Mouse (Mus musculus) NIH3T3 (cell line): ENCODE results near the gene St7.

ENCODE experiments used
- DNase-seq: peaks from one replicate; pipeline ENCODE4 v3.0.0-alpha.2; 2012; ENCODE audit warnings: low read depth

St7 gene

GRCm38 (mm10) chr6:17764660-17764998 lies 71.9 kb downstream of the St7 start:
- DNase-seq, result no peak

DNA sequence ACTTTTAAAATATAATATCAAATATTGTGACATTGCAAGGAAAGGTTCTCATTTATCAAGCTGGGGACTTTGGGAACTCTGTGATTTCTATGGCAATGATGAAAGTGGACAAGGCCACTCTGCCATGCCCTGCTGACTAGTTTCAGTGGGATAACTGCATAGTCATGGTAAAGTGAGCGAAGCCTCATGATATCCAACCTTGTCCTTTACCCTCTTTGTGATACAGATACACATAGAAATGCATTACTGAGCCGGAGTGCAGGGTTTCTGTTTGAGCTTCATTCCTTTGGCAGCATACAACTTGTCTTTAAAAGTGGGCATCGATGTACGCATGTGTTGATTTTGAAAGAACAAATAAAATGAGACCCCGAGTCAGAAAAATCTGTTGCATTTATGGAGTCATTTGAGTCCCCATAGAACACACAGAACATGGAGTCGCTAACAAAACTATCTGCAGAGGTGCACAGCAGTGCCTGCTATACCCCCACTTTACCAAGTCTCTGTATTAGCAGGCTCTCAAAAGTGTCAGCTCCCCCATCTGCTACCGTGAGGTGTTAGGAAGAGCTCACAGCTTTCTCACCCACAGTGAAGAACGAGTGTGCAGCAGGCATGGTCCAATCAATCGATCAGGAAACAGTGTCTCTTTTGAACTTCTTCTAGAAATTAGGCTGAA lies 77.4 kb downstream of the St7 start:
- no peak for DNase-seq

DNA sequence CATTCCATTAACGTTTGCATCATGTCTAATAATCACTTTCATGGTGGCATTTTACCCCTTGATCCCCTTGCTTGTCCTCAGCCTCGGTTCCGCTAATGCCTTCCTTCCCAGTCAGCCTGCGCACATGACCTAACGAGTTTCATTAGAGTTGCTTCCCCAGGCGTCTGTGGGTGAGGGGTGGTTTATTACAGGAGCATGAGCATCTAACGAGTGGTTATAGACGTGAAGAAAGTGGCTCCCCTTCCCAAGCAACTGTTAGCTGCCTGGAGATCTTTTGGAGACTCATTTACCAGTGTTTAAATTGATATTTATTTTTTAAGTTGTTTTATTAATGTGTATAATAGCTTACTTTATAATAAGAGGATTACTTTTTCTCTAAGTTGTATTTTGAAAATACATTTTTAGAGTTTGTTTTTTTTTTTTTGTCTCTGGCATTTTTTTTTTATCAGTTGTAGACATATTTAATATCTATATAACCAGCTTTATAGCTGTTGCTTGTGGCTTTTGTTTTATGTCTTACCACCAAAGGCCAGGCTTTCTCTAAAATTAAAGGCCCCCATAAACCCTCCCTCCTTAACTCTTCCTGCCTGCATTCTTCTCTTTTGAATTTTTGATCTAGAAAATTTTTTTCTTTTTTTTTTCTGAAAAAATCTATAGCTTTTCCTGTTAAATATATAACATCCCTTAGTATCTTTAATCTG lies 78.1 kb downstream of the St7 start:
- no peak for DNase-seq

DNA sequence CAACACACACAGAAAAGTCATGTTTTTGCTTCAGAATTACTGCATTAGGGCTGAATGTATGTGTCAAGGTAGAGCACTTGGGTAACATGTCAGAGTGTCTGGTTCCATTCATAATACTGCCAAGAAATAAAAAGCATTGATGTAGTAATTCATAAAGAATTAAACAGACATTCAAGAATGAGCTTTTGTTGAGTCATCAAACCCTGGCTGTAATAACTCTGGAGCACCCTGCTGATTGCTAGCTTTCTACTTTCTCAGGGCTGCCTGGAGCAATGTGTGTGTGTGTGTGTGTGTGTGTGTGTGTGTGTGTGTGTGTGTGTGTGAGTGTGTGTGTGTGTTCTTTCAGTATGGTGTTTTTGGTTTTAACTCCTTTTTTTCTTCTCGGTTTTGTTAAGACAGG lies 78.7 kb downstream of the St7 start:
- DNase-seq, result peak; percentile 81

DNA sequence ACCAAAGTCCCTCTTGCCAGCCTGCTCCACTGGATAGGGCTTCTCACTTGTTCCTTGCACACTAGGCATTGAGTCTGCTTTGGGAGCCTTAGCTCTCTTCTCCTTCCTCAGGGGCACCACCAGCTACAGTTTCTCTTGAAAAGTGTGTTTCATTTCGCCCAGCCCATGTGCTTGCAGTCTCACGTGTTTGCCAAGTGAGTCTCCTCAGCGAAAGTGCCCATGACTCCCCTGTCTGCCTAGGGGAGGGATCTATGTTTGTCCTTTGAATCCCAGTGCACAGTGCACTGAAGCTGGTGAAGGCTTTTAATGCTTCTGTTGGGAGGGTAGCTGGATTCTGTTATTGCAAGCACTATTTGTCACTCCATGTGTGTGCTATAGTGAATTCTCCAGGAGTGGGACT lies 79.8 kb downstream of the St7 start:
- DNase-seq, result no peak

DNA sequence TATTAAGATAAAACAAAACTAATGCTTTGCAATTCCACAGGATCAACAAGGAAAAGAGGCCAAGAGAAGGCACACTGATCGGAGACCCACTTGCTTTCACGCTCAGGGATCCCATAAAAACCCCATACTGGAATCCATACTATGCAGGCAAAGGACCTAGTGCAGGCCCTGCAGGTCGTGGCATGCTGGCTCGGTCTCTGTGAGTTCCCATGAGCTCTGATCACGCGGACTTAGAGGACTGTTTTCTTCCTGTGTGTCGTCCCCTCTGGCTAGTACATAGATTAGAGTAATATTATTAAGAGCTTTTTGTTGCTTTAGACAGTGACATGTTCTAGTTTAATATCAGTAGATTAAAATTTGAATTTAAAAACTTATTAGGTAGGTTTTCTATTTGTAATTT lies 83.3 kb downstream of the St7 start:
- DNase-seq, result no peak

DNA sequence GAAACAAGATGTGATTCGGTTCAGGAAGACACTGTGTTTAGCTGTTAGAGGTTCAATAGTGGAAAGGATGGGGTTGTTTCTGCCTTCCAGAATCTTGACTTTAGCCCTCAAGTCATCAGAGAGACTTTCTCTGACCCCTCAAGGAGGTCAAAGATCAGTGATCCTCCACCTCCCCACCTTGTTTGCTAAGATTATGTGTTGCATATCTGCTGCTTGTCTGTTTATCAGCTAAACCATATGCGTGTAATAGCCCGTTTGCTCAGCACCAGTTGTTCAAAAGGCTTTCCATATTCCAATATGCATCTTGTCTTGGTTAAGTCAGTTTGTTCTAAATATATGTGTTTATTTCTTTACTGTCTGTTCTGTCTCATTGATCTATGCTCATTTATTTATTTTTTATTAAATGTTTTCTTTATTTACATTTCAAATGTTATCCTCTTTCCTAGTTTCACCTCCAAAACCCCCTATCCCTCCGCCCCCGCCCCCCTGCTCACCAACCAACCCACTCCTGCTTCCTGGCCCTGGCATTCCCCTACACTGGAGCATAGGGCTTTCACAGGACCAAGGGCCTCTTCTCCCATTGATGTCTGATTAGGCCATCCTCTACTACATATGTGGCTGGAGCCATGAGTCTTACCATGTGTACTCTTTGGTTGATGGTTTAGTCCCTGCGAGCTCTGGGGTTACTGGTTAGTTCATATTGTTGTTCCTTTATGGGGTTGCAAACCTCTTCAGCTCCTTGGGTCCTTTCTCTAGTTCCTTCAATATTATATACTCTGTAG lies 84.5 kb downstream of the St7 start:
- DNase-seq, result no peak

DNA sequence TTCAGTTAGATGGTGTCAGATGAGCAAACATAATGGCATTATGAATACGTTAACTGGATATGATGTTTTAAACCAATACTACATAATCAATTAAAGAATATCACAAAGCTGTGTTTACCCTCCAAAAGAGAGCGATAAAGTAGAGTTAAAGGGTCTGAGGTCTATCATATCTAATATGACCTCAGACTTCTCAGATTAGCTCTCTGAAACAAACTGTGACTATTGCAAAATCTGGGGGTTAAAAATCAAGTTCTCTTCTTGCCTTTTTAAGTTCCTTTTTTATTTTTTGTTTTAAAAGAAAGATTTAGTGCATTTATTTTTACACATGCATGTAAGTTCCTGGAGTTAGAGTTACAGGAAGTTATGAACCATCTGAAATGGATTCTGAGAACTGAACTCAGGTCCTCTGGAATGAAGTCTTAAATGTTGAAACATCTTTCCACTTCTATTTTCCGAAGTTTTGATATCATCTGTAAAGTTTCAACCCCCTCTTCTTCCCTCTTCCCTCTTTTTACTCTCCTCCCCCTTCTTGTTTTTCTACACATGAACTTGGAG lies 86.0 kb downstream of the St7 start:
- DNase-seq, result no peak

GRCm38 (mm10) chr6:17783511-17783910 lies 90.8 kb downstream of the St7 start:
- DNase-seq, result no peak

DNA sequence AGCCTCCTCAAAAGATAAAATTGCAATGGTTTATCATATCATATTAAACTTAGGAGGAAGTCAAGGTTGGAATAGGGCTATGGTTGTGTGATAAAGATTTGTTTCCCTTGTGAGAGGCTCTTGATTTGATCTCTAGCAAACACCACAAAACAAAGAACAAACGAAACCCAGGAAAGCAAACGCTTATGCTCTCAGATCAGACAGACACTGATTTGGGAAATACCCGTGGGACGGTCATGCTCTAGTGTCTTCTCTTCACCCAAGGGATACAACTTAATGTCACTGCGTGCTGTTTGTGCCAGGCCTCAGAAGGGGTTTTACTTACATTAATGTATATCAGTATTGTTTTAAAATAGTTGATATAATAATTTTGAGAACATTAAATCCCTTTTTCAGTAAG lies 91.8 kb downstream of the St7 start:
- no peak for DNase-seq

DNA sequence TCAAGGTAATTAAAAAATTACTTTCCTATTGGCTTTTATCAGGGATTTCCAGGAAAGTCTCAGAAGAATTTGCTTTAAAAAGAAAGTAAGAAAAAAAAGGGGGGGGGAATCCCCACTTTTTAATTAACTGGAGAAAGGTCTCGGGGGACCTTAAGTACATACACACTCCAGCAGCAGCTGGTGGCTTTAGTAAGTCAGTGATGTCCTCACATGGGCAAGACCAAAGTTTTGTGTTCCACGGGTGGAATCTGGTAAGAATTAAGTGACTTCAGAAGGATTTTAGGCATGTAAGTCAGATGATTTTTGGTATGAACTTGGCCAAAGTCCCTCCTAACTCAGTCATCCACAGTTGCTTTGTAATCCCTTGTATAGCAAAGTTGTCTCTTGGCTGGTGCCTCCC lies 92.5 kb downstream of the St7 start:
- DNase-seq, result peak; percentile 80

GRCm38 (mm10) chr6:17787810-17788209 lies 95.1 kb downstream of the St7 start:
- no peak for DNase-seq

DNA sequence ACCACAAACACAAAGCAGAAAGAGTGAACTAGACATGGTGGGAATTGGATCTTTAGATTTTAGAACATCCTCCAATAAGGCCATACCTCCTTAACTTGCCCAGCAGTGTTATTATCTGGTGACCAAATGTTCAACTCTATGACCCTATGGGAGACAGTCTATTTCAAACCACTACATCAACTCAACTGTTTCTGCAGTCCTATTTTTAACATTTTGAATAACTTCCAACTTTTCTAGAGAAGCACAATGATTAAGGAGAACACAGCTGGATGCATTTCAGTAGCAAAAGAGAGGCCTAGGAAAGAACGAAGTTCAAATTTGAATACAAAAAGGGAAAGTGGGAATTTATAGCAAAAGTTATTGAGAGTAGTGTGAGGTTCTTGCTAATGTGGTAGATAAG lies 97.5 kb downstream of the St7 start:
- DNase-seq, result no peak

DNA sequence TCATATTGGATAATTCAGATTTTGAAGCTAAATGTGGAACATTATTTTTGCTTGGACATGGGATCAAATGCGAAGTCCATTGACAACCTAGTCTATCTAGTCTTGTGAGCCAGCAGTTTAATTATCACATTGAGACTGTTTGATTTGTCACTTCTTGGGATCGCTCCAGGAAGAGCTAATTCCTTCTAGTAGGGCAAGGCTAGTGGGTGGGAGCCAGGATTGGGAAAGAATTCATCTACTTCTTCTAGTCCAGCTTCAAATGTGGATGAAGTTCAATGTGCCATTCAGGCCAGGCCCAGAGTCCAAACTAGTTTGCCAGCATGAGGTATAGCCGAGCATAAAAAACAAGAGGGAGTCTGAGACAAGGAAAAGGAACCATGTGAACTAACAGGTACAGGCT lies 100.7 kb downstream of the St7 start:
- DNase-seq, result peak; percentile 43

GRCm38 (mm10) chr6:17797271-17797713 lies 104.6 kb downstream of the St7 start:
- DNase-seq, result no peak

- DNase-seq, result no peak
Observed at GRCm38 (mm10) chr6:17800694-17801093, 108.0 kb downstream of the St7 start.

DNA sequence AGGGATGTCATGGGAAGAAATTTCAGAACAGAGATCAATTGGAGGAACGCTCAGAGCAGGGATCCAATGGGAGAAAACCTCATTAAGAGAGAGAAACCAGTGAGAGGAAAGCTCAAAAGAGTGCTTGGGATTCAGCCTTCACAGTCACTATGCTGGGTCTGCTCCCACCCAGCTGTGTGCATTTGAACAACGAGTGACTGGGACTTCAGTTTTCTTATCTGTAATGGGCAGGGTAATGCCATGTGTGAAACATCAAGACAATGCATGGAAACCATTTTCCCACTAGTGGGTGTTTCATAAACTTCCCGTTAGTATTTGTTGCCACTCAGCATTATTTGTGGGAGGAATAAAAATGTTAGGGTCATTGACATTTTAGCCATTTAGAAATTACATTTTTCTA lies 111.7 kb downstream of the St7 start:
- no peak for DNase-seq

GRCm38 (mm10) chr6:17806569-17806968 lies 113.8 kb downstream of the St7 start:
- no peak for DNase-seq

DNA sequence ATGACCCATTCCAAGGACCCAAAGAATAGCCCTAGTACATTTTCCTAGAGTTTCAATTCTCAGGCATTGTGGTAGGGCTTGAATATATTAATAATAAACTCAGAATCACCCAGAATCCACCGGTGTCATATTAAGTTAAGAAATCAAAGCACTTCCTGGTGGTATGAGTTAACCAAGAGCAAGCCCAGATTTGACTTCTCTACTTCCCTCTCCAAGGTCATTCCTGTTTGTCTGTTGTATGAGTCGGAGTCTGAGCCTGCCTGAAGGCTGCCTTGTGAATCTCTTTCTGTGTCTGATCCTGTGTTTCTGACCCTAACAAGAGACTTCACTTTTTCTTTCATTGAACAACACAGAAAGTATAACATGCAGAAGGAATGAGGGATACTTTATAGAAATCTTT lies 118.3 kb downstream of the St7 start:
- no peak for DNase-seq

GRCm38 (mm10) chr6:17811531-17811930 lies 118.8 kb downstream of the St7 start:
- no peak for DNase-seq

DNA sequence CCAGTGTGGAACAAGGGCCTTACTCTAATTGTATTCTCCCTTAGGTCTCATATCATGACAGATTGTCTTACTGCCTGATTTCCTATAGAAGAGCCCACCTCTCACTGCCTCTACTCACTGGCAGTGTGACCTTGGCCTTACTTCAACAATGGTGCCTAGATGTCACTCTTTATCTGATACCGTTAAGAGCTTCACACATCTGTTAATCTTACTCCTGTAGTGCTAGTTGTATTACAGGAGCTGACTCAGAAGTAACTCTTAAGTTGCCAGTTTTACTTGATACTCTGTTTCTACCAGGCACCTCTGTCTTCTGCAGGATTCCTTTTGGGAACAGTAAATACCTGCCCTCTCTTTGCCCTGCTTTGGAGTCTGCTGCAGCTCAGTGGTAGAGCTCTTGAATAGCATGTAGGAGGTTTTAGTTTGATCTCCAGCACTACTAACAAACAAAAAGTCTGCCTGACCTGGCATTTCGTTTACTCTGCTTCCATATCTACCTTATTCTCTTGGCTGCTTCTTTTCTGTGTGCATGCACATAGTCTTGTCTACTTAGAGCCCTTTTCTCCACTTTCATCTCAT lies 121.4 kb downstream of the St7 start:
- no peak for DNase-seq

DNA sequence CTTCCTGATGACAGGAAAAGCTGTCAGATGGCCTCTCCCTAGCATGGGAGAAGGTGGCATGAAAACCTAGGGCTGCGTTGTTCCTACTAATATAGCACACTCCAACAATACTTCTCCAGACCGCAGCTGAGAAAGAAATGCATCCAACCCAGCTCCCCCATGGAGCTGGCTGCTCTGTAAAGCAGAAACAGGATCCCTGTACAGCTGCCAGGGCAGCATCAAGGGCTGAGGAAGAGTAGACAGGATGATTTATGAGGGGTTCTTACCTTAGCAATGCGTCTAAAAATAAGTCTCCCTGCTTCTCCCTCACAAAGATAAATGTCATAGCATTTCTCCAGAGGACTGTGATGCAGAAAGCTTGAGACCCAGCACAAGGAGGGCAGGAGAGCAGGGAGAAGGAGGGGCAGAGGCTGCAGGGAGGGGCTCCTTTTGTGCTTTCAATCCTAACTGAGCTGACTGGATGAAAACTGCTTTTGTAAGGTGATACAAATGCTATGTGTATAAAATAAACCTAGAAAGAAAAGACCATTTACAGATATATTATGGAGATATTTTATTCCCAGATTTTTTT lies 124.2 kb downstream of the St7 start:
- DNase-seq, result peak; percentile 89
